Mouse (Mus musculus) embryo, embryonic 11.5 days (tissue): ENCODE results near the gene Igf2bp2.

Experiments used
- DNase-seq: peaks from one replicate; pipeline ENCODE4 v3.0.0-alpha.2; 2012; ENCODE audit warnings: low read depth, low spot score

The Igf2bp2 gene

DNA sequence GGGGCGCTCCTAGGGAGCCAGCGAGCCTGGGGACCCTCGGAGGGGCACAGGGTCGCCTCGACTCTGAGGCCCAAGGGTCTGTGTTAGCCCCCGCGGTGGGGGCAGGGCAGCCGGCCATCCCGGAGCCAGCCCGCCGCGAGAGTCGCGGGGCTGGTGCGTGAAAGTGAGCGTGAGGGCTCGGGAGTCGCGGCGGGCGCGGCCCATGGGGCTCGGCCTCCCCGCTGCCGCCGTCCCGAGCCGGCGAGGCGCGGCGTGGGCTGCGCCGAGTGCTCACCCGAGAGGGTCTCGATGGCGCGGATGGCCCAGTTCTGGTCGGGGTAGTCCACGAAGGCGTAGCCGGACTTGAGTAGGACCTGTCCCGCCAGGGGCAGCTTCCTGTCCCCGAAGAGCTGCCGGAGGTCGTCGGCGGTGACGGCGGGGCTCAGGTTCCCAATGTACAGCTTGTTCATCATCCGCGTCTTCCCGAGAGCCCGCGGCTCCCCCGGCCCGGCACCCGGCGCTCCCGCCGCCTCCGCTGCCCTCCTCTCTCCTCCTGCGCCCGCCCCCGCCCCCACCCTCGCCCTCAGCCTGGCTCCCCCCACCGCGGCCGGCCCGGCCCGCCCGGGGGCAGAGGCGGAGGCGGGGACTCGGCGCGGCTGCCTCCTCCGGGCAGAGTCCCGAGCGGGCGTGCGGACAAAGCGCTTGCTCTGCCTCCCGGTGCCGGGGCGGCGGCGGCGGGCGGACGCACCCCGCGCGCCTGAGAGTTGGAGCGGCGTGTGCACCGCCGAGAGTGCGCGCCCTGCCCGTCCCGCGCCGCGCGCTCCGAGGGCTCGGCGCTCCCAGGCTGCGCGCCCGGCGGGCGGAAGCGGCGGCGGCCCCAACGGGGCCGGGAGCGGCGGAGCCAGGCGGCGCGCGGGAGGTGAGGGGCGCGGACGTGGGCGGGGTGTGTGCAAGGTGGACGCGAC lies at the start of gene Igf2bp2:
TSS of gene Igf2bp2 (minus strand) at position 788 of the 944 bp plus-strand sequence.
- peak; percentile 58 for DNase-seq

DNA sequence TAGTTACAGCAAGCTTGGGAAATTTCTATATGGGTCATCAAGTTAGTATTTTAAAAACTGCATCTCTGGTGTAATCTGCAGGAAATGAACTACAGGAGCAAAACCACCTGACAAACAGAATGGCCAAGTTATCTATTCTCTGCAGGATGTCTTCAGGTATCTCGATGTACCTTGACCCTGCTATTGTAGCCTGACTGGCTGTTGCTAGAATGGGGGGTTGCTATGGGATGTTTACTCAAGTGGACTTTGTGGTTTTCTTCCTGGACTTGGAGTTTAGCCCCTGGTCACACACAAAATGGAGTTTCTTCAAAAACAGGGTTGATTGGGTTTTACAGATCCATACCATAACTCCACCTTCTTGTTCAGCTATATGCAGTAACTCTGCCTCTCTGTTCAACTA lies 40.4 kb upstream of the Igf2bp2 start:
- DNase-seq = no peak

DNA sequence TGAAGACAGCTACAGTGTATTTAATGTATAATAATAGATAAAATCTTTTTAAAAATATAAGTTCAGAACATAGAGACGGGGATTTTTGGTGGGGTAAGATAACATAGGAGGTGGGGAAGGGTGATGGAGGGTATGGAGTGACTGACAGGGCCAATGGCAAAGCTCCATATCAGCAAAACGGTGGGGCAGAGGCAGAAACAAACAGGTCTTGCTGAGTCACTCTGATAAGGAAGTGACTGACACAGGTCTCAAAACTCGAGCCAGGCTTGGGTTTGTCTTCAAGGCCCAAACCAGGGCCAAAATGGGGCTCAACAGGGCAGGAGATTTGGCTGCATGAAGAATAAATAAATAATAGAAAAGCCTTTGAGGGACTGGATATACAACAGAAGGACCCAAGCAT lies 38.8 kb upstream of the Igf2bp2 start:
- DNase-seq = no peak

DNA sequence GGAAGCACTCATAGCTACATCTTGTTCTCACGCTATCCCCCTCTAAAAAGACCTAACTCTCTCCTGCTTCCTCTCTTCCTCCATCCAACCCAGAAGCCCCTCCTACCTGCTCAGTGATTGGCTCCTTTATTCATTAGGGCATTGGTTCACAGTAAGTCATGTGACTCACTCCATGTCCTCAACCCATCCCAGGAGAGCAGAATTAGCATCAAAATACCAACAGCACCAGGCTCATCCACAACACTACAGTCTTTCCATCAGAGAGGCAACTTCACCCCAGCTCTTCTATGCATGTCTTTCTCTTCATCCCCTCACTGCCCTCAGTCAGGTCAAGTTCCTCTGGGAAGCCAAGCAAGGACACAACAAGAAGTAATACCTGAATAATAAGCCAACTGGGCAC lies 37.4 kb upstream of the Igf2bp2 start:
- DNase-seq = no peak

DNA sequence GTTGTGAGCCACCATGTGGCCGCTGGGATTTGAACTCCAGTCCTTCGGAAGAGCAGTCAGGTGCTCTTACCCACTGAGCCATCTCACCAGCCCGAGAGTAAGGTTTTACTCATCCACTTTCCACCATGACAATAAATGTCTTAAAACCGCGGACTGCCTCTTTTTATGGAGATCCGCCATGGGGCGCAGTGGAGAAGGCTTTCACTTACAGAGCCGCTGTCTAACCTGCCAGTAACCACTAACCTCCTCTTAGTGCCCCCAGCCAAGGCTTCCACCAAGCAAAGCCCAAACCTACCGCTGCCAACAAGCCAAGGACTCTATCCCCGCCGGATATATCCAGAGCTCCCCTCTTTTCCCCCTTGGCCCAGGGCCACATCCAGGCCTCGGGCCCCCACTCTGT lies 24.3 kb upstream of the Igf2bp2 start:
- DNase-seq = no peak

DNA sequence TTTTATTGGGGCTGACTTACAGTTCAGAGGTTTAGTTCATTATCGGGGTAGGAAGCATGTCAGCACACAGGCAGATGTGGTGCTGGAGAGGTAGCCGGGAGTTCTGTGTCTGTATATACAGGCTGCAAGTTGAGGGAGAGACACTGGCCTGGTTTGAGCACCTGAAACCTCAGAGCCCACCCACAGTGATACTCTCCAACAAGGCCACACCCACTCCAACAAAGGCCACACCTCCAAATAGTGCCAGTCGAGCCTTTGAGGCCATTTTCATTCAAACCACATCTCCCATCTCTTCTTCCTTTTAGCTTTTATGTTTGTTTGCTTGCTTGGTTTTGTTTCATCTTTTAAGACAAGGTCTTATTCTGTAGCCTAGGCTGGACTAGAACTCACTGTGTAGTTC lies 22.3 kb upstream of the Igf2bp2 start:
- no peak for DNase-seq

DNA sequence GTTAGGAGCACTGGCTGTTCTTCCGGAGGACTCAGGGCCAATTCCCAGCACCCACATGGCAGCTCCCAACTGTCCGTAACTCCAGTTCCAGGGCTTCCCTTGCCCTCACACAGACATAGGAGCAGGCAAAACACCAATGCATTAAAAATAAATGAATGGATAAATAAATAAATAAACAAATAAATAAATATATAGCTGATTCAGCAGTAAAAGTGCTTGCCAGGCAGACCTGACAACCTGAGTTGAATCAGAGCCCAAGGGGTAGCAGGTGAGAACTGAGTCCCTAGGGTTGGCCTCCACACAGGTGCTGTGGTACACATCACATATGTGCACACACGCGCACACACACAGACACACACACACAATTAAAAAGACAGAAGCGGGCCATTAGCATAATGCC lies 21.0 kb upstream of the Igf2bp2 start:
- no peak for DNase-seq

DNA sequence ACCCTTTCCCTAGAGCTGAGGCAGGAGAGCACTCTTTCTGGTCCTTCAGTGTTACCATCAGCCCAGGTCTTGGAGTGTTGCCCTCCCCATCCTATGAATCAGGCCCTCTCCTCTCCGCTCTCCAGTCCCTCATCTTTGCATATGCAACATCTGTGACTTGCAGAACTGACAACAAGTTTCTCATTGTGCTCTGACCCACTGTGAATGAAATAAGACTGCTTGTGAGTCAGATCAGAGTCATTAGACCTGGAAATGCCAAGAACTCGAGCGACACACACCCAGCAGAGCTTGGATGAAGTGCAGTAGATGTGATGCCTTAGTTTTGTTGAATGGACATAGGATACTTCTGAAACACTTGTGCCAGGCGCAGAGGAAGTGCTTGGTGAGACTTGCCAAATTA lies 19.2 kb upstream of the Igf2bp2 start:
- DNase-seq = no peak

DNA sequence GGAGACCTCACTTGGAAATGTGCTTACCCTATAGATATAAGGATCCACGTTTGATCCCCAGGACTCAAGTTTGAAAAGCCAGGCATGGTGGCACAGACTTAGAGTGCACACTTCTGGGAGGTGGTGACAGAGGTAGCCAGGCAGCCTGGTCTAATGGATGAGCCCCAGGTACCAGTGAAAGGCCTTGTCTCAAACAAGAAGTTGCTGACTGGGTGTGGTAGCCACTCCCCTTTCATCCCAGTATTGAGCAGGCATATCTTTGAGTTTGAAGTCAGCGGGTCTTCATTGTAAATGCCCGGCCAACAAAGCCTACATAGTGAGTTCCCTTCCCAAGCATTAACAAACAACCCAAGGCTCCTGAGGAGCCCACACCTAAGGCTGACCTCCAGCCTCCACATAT lies 15.7 kb upstream of the Igf2bp2 start:
- DNase-seq = no peak

DNA sequence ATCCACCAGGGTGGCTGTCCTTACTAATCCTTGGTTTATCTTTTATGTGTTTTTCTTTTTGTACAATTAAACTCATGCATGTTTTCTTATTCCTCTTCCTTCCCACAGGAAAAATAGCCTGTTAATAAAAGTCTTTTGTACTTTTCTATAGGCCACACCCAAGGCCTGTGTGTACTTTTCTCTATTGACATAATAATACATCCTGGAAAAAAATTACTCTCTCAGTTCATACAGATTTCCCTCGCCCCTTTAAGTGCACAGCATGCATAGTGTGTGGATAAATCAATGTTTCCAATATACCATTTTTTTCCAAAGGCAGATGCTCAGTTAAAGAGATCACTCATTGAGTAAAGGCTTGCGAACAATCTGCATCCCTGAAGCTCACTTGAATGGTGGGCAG lies 14.9 kb upstream of the Igf2bp2 start:
- no peak for DNase-seq

DNA sequence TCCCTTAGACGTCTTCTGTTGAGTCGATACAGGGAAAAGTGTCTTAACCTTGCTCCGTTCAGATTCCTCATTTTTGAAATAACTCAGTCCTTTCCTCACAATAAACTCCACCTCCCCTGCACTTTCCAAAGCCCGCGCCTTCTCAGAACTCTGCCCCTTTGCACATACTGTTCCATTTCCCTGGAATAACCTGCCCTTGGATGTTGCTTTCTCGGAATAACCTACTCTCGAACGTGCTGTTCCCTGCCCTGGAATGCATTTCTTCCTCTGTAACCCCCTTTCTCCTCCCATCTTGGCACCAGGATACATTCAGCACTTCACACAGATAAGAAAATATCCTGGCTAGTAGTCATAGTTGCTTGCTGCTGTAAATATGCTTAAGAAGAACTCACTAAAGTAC lies 5.6 kb upstream of the Igf2bp2 start:
- DNase-seq = no peak

DNA sequence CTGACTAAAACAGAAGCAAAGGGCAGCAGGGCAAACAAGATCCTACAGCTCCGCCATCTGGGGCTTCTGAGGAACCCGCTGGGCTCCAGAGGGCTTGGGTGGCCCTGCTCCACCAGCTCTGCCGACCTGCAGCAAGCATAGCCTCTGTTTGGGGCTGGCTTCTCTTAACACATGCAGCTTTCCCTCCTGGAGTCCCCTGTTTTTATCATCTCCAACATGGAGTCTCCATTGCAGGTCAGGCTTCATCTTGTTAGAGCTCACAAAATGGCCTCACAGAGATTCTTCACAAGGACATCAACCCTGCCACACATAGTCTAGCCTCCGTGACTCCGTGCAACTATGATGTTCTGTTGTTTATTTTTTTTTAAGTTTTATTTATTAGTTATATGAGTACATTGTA lies 2.5 kb upstream of the Igf2bp2 start:
- no peak for DNase-seq

DNA sequence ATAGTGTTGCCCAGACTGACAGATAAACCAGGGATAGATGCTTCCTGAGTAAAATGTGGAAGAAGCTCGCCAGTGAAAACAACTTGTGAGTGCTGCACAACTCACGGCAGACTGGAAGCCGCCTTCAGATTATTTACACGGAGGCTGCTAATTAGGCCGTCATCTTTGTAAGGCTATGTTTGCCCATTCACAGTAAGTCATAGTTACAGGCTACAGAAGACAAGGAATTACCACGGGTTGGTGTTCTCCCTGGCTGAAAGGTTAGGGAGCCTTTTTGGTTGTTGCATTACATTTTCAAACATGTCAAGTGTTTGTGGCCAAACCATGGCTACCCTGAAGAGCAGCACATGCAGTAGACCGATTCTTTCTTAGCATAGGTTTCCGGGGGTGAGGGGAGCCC lies 1.3 kb upstream of the Igf2bp2 start:
- DNase-seq = no peak

DNA sequence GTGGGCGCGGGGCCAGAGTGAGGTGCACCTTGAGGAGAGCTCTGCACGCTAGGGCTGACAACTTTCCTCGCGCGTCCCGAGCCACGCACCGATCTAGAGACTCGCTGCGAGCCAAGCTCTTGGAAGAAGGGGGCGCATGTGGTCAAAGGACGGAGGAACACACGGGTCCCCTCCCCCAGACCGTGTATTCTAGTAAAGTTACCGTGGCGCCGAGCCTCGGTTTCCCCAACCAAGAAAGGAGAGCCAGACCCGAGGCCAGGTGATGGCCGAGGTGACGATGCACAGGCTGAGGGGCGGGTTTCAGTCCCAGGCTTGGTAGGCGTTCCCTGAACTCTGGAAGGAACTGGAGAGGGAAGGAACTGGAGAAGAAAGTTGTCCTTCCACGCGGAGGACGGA lies 355 bp upstream of the Igf2bp2 start:
- peak; percentile 48 for DNase-seq

DNA sequence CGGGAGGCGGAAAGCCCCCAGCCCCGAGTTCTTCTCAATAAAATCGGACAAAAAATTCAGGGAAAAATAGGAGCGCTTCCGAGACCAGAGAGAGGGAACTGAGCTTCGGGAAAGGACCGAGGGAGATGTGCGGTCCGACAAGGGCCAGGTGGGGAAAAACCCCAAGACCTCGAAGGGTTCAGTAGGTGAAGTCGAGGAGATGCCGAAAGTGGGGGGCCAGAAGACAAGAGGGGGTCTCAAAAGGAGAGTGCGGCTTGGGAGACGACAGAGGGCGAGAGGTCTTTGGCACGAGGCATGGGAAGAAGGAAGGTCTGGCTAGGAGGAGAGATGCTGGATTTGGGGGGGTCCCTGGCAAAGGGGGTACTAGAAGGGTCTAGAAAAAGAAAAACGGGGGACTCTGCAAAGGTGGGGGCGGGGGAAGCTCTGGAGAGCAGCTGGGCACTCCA lies 1.0 kb downstream of the Igf2bp2 start:
- no peak for DNase-seq

DNA sequence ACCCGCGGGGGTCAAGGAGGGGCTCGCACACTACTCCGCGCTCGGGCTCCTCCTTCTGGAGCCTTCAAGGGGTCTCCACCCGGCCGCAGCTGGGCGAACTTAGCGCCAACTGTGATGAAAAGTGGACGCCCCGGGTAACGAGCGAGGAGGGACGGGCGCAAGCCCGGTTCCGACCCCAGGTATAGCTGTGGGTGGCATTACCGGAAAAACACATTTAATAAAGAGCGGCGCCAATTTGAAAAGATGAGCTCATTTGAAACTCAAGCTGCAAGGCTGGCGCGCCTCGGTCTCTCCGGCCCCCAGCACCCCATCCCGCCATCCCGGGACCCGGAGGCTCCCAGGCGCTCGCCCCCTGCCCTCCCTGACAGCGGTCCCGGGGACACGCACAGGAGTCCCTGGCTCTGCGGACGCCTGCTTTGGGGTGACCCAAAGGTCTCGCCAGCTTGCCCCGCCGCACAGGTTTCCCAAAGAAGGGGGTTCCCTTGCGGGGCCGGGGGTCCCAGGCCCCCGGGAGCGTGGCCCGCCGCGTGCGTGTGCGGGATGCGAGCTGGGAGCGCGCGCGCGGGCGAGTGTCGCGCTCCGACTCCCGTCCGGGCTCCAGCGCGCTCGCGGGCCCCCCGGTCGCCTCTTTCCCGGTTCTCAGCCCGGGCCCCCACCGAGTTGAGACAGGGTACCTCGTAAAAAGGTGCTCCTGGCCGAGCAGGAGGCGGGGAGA lies 1.6 kb downstream of the Igf2bp2 start:
- DNase-seq = peak; percentile 43

DNA sequence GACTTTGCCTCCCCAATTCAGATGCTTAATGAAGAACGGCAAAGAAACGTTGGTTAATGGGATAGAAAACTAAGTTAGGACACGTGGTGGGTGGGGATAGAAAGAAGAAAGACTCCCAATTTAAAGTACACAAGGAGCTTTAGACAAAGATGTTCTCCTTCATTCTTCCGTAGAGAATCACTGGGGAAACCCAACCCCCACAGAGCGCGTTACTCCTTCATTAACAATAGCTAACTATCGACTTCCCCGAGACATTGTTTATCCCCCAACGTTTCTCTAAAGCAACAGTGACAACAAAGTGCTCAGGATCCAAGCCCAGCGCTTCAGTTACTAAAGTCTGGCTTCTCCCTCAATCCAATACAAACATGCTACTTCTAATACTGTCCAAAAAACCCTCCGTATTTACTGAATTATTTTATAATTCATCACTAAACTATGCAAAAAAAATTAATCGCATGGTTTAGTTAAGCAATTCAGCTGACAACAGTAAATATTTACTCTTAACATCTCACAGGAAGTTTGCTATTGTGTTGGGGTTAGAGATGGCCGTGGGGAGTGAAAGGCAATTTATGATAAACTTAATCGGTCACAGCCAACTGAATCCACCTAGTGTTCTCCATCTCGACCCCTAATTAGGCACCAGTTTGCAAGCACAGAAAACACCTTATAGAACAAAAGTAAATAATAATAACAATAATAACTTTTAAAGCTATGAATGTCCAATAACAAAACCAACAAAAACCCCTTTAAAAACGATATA lies 2.5 kb downstream of the Igf2bp2 start:
- no peak for DNase-seq

DNA sequence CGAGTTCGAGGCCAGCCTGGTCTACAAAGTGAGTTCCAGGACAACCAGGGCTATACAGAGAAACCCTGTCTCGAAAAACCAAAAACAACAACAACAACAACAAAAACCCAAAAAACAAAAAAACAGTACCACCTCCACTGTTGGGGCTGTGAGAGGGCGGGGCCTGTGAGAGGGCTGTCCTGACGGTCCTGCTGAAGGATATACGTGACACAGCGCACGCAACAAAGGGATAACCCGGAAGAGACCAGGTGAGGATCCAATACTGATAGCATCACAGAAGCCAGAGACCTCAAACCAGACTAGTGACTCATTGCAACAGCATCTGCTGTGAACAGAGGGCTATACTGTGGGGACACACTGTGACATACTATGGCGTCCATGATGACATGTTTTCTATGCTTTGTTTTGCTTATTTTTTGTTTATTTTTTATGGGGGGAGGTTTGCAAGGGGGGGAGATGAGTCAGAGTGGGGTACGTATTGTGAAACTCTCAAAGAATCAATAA lies 10.1 kb downstream of the Igf2bp2 start:
- no peak for DNase-seq

DNA sequence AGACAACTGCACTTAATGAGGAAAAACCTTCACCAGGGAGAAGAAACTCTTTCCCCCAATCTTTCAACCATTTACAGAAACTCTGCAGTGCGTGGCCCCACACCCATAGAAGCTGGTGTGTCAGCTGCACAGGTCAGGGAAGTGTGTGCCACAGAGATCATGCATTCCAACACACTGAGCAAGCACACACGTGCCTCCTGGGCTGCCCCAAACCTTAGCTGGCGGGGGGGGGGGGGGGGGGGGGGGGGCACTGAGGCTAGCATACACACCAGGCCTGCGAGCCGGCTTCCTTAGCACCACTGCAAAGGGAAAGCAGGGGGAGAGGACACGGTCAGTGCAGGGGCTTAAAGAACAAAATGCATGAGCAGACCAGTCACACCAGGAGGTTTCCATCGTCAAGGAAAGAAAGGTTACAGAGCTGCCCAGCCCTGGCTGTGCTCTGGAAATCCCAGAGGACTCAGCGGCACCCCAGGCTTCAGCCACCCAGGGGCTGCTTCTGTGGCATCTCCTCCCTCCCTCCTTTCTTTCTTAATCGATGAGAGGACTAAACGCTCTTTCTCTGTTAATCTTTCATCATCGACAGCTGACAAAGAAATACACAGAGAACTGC lies 11.3 kb downstream of the Igf2bp2 start:
- DNase-seq = no peak

DNA sequence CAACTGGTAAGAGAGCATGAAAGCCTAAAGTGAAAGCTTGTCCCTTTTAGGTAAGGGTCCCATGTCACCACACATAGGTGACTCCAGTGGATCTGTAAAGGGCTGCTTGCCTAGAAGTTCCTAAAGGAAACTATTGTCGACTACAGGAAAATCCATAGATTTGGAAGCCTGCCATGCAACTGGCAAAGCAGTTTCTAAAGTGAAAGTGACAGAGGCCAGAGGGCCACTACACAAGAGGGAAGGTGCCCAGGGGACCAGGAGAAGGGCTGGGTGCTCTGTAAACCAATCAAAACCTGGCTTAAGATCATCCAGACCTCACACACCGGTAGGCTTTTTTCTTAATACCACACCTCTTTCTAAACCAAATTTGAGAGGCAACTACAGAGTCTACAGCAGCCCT lies 12.7 kb downstream of the Igf2bp2 start:
- DNase-seq = no peak

DNA sequence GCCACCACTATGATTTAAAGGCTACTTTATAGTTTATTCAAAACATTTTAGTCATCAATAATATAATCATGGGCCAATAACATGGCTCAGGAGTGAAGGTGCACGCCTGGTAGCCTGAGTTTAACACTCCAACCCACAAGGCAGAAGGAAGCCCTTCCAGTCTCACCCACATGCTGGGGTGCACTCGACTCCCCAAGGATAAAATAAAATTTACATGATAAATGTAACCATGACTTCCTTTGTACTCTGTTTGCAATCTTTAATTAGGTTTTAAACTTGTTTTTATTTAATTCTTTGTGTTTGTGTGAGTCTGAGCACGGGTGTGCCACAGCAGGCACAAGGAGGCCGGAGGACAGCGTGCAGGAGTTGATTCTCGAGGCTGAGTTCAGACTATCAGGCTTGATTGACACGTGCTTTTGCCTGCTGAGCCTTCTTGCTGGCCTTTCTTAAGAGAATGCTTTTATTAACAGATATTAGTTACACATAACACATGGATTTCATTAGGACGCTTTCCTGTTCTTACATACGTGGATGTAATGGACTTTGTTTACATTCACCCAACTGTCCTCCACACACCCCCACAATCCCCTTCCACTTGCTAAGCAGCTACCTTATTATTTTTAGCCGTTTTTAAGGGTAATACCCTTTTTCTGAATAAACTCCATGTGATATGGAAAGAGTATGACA lies 13.3 kb downstream of the Igf2bp2 start:
- DNase-seq = no peak
